Mouse (Mus musculus): ENCODE results near the gene Nrxn1. TPM values are rescaled to one million over a fixed set of nuclear protein-coding genes. Genes with fewer than 3 reads are reported as not detected.
A peak's percentile ranks its signal among the peaks of the same experiment; 100 is the strongest.

The Nrxn1 gene
- polyA plus RNA-seq, 1 experiment from 2014 or later, result 6.1 TPM

GRCm38 (mm10) chr17:90390316-90391212 is 702.3 kb downstream of the Nrxn1 start:
- H3K9me3 ChIP-seq (ENCODE audit: control insufficient read depth, low read depth, low read length), result no peaks in the 10 kb centered on the region
- no peaks in the 10 kb centered on the region for H3K4me1 ChIP-seq (ENCODE audit: control insufficient read depth, insufficient read depth, low read length)
- no peak overlapping the region for H3K9ac ChIP-seq (replicated peaks; ENCODE audit: low read depth, low read length)
- 58% methylated on average over 7 of the region's 7 CpGs for WGBS
- ATAC-seq (ENCODE audit: insufficient number of reproducible peaks, insufficient read depth, low FRiP score, low read depth), result no peak
- no peak overlapping the region for H3K4me3 ChIP-seq (ENCODE audit: low read depth, low read length)
- no peak overlapping the region for H3K4me2 ChIP-seq (replicated peaks; ENCODE audit: low read depth, low read length)
- no peaks in the 10 kb centered on the region for H3K27me3 ChIP-seq (ENCODE audit: control insufficient read depth, insufficient read depth, low read length)
- no peaks in the 10 kb centered on the region for H3K36me3 ChIP-seq (ENCODE audit: control insufficient read depth, insufficient read depth, low read length)
- no peak overlapping the region for H3K27ac ChIP-seq (ENCODE audit: low read length)

- no peaks in the 10 kb centered on the region for H3K36me3 ChIP-seq (ENCODE audit: control insufficient read depth, insufficient read depth, low read length)
- H3K9me3 ChIP-seq (ENCODE audit: control insufficient read depth, low read depth, low read length), result no peaks in the 10 kb centered on the region
- H3K27me3 ChIP-seq (ENCODE audit: control insufficient read depth, insufficient read depth, low read length), result no peaks in the 10 kb centered on the region
- no peak for ATAC-seq (ENCODE audit: insufficient number of reproducible peaks, insufficient read depth, low FRiP score, low read depth)
- no peak overlapping the region for H3K9ac ChIP-seq (replicated peaks; ENCODE audit: low read depth, low read length)
- 65% methylated on average over 2 of the region's 2 CpGs for WGBS
- H3K4me1 ChIP-seq (ENCODE audit: control insufficient read depth, insufficient read depth, low read length), result peaks cover 3% of the 10 kb centered on the region; the same call in 1 of the 2 replicates
- H3K4me2 ChIP-seq (replicated peaks; ENCODE audit: low read depth, low read length), result no peak overlapping the region
- H3K27ac ChIP-seq (ENCODE audit: low read length), result no peak overlapping the region
- H3K4me3 ChIP-seq (ENCODE audit: low read depth, low read length), result no peak overlapping the region
Observed at GRCm38 (mm10) chr17:90384856-90385255, 708.0 kb downstream of the Nrxn1 start.

- Histone ChIP-seq H3K4me2 (replicated peaks; ENCODE audit: low read depth, low read length) (no peak overlapping the region), H3K4me3 (ENCODE audit: low read depth, low read length) (no peak overlapping the region), H3K27ac (ENCODE audit: low read length) (no peak overlapping the region), H3K27me3 (ENCODE audit: control insufficient read depth, insufficient read depth, low read length) (no peaks in the 10 kb centered on the region), H3K9ac (replicated peaks; ENCODE audit: low read depth, low read length) (no peak overlapping the region), H3K9me3 (ENCODE audit: control insufficient read depth, low read depth, low read length) (no peaks in the 10 kb centered on the region), H3K4me1 (ENCODE audit: control insufficient read depth, insufficient read depth, low read length) (peaks cover 3% of the 10 kb centered on the region; the same call in 1 of the 2 replicates), H3K36me3 (ENCODE audit: control insufficient read depth, insufficient read depth, low read length) (no peaks in the 10 kb centered on the region)
- peak; percentile 79; the same call in 1 of the 2 replicates for ATAC-seq (ENCODE audit: insufficient number of reproducible peaks, insufficient read depth, low FRiP score, low read depth)
- 16% methylated on average over 5 of the region's 5 CpGs for WGBS
Observed at GRCm38 (mm10) chr17:90382496-90383443, 710.1 kb downstream of the Nrxn1 start.

- Histone ChIP-seq H3K4me1 (ENCODE audit: control insufficient read depth, insufficient read depth, low read length) (no peaks in the 10 kb centered on the region), H3K4me2 (replicated peaks; ENCODE audit: low read depth, low read length) (no peak overlapping the region), H3K27me3 (ENCODE audit: control insufficient read depth, insufficient read depth, low read length) (no peaks in the 10 kb centered on the region), H3K27ac (ENCODE audit: low read length) (no peak overlapping the region), H3K9me3 (ENCODE audit: control insufficient read depth, low read depth, low read length) (no peaks in the 10 kb centered on the region), H3K9ac (replicated peaks; ENCODE audit: low read depth, low read length) (no peak overlapping the region), H3K4me3 (ENCODE audit: low read depth, low read length) (no peak overlapping the region), H3K36me3 (ENCODE audit: control insufficient read depth, insufficient read depth, low read length) (no peaks in the 10 kb centered on the region)
- WGBS, result 81% methylated on average over 2 of the region's 2 CpGs
- no peak for ATAC-seq (ENCODE audit: insufficient number of reproducible peaks, insufficient read depth, low FRiP score, low read depth)
Observed at GRCm38 (mm10) chr17:90376533-90376932, 716.3 kb downstream of the Nrxn1 start.

GRCm38 (mm10) chr17:90362169-90362568 is 730.7 kb downstream of the Nrxn1 start:
- no peak overlapping the region for H3K4me3 ChIP-seq (ENCODE audit: low read depth, low read length)
- no peaks in the 10 kb centered on the region for H3K9me3 ChIP-seq (ENCODE audit: control insufficient read depth, low read depth, low read length)
- H3K9ac ChIP-seq (replicated peaks; ENCODE audit: low read depth, low read length), result no peak overlapping the region
- no peaks in the 10 kb centered on the region for H3K4me1 ChIP-seq (ENCODE audit: control insufficient read depth, insufficient read depth, low read length)
- H3K36me3 ChIP-seq (ENCODE audit: control insufficient read depth, insufficient read depth, low read length), result no peaks in the 10 kb centered on the region
- no peaks in the 10 kb centered on the region for H3K27me3 ChIP-seq (ENCODE audit: control insufficient read depth, insufficient read depth, low read length)
- WGBS, result 85% methylated on average over 4 of the region's 4 CpGs
- H3K27ac ChIP-seq (ENCODE audit: low read length), result no peak overlapping the region
- no peak for ATAC-seq (ENCODE audit: insufficient number of reproducible peaks, insufficient read depth, low FRiP score, low read depth)
- no peak overlapping the region for H3K4me2 ChIP-seq (replicated peaks; ENCODE audit: low read depth, low read length)

GRCm38 (mm10) chr17:90349385-90350095 is 743.3 kb downstream of the Nrxn1 start:
- H3K4me3 ChIP-seq (ENCODE audit: low read depth, low read length), result no peak overlapping the region
- H3K27me3 ChIP-seq (ENCODE audit: control insufficient read depth, insufficient read depth, low read length), result no peaks in the 10 kb centered on the region
- H3K4me1 ChIP-seq (ENCODE audit: control insufficient read depth, insufficient read depth, low read length), result no peaks in the 10 kb centered on the region
- H3K4me2 ChIP-seq (replicated peaks; ENCODE audit: low read depth, low read length), result no peak overlapping the region
- H3K36me3 ChIP-seq (ENCODE audit: control insufficient read depth, insufficient read depth, low read length), result no peaks in the 10 kb centered on the region
- no peak overlapping the region for H3K9ac ChIP-seq (replicated peaks; ENCODE audit: low read depth, low read length)
- ATAC-seq (ENCODE audit: insufficient number of reproducible peaks, insufficient read depth, low FRiP score, low read depth), result no peak
- H3K27ac ChIP-seq (ENCODE audit: low read length), result no peak overlapping the region
- no peaks in the 10 kb centered on the region for H3K9me3 ChIP-seq (ENCODE audit: control insufficient read depth, low read depth, low read length)
- 54% methylated on average over 5 of the region's 5 CpGs for WGBS

GRCm38 (mm10) chr17:90346735-90347475 is 746.0 kb downstream of the Nrxn1 start:
- Histone ChIP-seq H3K27me3 (ENCODE audit: control insufficient read depth, insufficient read depth, low read length) (no peaks in the 10 kb centered on the region), H3K4me1 (ENCODE audit: control insufficient read depth, insufficient read depth, low read length) (no peaks in the 10 kb centered on the region), H3K9ac (replicated peaks; ENCODE audit: low read depth, low read length) (no peak overlapping the region), H3K27ac (ENCODE audit: low read length) (no peak overlapping the region), H3K4me3 (ENCODE audit: low read depth, low read length) (no peak overlapping the region), H3K4me2 (replicated peaks; ENCODE audit: low read depth, low read length) (no peak overlapping the region), H3K36me3 (ENCODE audit: control insufficient read depth, insufficient read depth, low read length) (no peaks in the 10 kb centered on the region), H3K9me3 (ENCODE audit: control insufficient read depth, low read depth, low read length) (no peaks in the 10 kb centered on the region)
- WGBS, result 56% methylated on average over 3 of the region's 3 CpGs
- no peak for ATAC-seq (ENCODE audit: insufficient number of reproducible peaks, insufficient read depth, low FRiP score, low read depth)

All from stomach, embryonic 14.5 days (tissue).